Mouse (Mus musculus) E14TG2a.4 (cell line): ENCODE data around the gene Bsn.

Source experiments
- CTCF ChIP-seq: conservative IDR thresholded peaks from 2 replicates; pipeline ENCODE4 v1.5.1; 2014; ENCODE audit warnings: low read length
- NANOG ChIP-seq: IDR thresholded peaks from 2 replicates; pipeline ENCODE4 v1.6.1; 2014; ENCODE audit warnings: borderline replicate concordance, low read length, mixed read lengths

DNA sequence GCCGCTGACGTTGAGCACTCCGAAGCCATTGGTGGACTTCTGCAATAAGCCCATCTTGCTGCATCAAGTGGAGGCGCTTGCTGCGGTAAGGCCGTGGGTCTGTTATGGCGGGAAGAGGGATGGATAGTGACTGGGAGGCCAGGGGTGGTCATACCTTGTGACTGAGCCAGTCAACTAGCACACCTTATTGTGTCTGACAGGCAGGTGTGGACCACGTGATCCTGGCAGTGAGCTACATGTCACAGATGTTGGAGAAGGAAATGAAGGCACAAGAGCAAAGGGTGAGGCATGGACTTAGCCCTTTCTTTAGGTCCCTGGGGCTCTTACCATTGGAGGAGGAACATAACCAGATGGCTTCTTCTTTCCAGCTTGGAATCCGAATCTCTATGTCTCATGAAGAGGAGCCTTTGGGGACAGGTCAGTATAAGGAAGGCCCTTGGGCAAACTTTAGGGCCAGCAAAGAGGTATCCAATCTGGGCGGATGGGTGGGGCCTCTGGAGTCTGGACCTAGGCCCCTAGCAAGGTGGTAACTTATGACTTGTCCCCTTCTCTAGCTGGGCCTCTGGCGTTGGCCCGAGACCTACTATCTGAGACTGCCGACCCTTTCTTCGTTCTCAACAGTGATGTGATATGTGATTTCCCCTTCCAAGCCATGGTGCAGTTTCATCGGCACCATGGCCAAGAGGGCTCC is 140.5 kb downstream of the Bsn start:
- TF ChIP-seq CTCF: no peak
- no peak for TF ChIP-seq NANOG
